Mouse (Mus musculus) adrenal gland, postnatal 36 days (tissue): ENCODE measurements at regions not wholly inside any gene's neighbourhood (a gene's known extent, or its start where the extent isn't known, plus 50 kb on each side); places are given as distances from the start of the nearest gene placed in this dataset.

Experiments
- DNase-seq, 2 experiments: peaks; one replicate each; pipeline ENCODE4 v3.0.0; 2021; ENCODE audit warnings: mixed read lengths in 1 of 2

DNA sequence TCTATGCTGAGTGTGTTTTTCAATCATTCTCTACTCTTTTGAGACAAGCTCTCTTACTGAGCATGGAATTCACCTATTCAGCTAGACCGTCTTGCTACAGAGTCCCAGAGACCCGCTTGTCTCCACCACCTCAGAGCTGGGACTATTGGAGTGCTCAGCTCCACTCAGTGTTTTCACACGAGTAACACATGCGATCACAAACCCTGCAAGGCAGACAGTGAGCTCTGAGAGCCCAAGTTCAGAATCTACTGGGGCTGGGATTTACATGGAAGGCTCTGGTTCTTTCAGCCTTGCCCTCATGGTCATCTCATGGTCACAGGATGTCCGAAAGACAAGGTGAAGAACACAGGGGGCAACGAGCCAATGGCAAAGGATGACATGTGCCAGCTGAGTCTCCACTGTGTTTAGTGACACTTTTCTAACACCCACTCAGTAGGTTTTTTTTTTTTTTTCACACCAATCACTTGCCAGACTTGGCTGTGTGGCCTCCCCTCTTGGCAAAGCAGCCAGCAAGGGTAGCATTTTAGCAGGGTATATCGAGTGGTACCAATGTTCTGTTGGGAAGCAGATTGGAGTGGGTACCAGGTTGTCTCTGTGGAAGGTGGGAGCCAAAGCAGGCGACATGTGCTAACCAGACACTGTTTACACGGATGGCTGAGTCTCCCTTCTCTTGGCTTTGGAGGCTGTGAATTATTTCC, 51.2 kb upstream of the Gtsf1l start:
- DNase-seq = peak; percentile 5 to 6

DNA sequence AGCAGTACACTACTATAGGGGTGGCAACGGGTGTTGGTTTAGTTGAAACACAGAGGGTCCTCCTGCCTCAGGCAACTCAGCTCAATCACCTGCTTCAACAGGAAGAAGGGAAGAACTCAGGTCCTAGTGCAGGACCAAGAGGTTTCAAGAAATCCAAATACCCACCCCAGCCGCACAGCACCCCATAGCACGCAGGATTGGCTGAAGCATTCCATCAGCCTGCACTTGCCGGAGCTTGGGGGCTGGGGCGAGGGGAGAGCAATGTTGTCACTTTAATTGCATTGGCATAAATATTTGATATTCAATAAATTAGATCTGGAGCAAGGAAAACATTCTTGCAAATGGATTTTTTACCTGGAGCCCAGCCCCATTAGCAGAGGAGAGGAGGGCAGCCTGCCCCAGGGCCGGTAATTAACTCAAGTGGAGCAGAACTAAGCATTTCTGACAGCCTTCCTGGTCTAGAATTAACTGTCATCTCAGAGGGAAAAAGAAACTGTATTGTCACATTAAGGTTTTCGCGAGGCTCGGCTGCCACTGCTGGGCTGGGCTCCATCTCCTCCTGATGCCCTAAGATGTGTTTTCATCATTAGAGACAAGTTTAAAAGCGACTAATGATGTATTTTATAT, 55.2 kb upstream of the Gtsf1l start:
- DNase-seq = no peak

DNA sequence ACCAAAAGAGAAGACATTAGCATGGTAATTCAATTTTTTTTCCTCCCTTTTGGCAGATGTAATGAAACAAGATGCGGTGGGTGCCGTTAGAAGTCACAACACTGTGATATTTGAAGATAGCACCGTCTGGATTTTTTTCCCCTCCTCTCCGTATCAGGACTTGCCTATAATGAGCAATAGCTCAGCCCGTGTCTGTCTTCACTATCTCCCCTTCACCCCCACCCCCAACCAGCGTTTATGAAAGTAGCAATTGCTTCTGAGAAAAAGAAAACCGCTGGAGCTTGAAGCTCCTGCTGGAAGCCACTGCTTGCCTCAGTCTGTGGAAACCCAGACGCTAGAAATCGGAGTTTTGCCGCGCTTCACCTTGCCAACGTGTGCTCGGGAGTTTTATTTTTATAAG, 55.8 kb upstream of the Gtsf1l start:
- no peak for DNase-seq

DNA sequence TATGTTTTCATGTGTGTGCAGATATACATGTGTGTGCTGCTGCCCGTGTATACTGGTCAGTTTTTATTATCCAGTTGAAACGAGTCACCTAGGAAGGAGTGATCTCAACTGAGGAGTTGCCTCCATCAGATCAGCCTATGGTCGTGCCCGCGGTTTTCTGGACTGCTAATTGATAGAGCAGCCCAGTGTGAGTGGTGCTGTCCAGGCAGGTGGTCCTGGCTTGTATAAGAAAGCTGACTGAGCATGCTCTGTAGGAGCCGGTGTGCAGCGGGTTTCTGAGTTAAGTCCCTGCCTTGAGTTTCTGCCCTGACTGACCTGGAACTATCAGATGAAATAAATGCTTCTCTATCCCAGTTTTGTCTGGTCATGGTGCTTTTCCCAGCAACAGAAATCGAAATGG, 56.9 kb upstream of the Tox2 start:
- no peak for DNase-seq

DNA sequence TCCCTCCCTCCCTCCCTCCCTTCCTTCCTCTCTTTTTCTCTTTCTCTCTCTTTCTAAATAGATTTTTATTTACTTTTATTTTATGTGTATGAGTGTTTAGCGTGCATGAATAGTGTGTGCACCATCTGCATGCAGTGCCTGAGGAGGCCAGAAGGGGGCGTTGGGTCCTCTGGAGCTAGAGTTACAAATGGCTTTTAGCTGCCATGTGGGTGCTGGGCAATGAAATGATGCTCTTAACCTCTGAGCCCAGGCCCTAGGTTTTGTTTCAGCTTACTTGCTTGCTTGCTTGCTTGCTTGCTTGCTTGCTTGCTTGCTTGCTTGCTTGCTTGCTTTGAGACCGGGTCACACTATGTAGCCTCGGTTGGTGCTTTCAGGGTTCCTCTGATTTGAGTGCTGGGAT, 56.4 kb upstream of the Tox2 start:
- no peak for DNase-seq

DNA sequence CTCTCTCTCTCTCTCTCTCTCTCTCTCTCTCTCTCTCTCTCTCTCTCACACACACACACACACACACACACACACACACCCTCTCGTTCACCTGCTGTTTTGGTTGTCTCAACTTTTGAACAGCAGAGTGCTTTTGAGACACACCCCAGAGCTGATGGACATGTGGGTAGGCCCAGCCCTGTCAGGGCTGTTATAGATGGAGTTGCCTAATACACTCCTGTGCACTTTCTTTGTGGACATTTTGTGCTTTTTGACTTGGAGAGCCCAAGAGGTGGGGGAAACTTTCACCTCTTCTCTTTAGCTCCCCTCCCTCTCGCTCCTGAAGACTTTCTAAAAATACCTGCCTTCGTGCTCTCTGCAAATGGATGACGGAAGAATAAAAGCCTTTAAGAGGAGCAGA, 55.5 kb upstream of the Tox2 start:
- DNase-seq = no peak

DNA sequence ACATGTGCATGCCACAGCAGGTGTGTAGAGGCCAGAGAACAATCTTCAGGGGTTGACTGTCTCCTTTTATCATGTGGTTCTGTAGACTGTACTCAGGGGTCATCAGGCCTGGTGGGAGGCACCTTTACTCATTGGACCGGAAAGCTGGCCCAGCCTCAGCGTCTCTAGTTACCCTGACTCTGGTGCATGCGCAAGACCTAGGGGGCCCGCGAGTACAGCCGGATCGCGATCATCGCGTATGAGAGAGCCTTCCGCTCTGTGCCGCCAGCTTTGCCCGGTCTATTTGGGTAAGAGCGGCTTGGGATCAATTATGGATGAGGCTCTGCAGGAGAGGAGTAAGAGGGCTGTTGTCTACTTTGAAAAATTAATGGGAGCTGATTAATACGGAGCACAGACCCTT, 51.9 kb upstream of the Tox2 start:
- DNase-seq = no peak

DNA sequence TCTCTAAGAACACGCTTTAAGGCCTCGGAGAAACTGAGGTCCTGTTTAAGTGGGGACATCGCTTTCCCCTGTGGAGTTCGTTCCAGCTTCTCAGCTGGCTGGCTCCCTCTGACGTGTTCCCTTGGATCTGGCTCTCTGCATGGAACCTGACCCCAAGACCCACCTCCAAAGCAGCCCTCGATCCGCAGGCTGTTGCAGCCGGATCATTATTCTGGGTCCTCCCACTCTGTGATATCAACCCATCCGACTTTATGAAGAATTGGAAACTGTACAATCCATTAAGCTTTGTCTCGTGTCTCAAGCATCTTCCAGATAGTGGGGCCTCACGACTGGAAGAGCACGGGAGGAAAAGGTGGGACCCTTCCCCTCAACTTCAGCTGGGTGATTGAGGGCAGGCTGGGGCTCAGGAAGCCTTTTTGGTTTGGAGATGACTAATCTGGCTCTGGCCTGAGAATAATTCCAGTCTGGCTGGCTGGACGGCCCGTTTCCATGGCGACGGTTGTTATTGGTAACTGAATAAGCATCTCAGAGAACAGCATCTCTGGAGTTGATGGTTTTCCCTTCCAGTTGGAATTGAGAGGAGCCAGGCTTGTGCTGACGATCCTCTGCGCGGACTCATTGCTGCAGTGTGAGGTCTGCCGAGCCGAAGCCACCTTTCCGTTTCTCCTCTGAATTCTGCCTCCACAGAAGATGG, 50.4 kb upstream of the Tox2 start:
- DNase-seq = peak; percentile 39 to 41
